Mouse (Mus musculus) embryonic stem cell, embryonic (primary cell): ENCODE results near the gene Zbtb18.
"Not testable (repeated sequence)": the region's sequence is repeated elsewhere in the genome, so short reads cannot be mapped to it uniquely, and the experiment has no call there.

Experiments used
- CTCF ChIA-PET, 4 experiments: fragments of 300-600 bp in 2 of 4; fragments of 350-600 bp in 2 of 4; sonication (Branson Sonifier 250); formaldehyde crosslinking; loops; one replicate each; lab custom pipeline; 2022; ENCODE audit warnings: inconsistent platforms in 2 of 4; lab: Charles Lee
- POLR2A ChIA-PET, 4 experiments: fragments of 300-600 bp in 2 of 4; fragments of 350-600 bp in 2 of 4; sonication (Branson Sonifier 250); formaldehyde crosslinking; loops; one replicate each; lab custom pipeline; 2022; ENCODE audit warnings: antibody characterized with exemption in 4 of 4, inconsistent platforms in 1 of 4; lab: Charles Lee

Zbtb18 gene

DNA sequence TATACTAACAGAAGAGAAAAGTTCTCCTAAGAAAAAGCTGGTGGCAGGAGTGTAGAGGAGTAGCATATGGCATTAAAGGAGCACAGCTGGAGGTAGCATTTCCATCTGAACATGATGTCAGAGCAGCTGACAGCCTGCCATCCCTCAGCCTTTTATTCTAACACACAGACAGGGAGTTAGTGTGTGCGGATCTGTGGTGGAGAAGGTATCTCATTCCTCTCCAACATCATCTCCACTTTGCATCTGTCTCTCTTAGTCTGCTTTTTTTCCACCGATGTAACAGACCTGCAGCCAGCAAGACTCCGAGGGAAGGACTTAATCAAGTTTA lies 2.3 kb downstream of the Zbtb18 start:
- ChIA-PET CTCF (interaction anchor here in 1 of 4 experiments (0.6 kb wide), 1 partner anchor 255 kb away, joined by 3 read pairs; no protein-coding TSS in a partner anchor), POLR2A (interaction anchor here in 2 of 4 experiments (0.7 to 1.5 kb wide), 4 partner anchors 10 to 186 kb away, joined by 3 read pairs; partner anchors contain the start of gene Akt3 (in 1 of the 2))

DNA sequence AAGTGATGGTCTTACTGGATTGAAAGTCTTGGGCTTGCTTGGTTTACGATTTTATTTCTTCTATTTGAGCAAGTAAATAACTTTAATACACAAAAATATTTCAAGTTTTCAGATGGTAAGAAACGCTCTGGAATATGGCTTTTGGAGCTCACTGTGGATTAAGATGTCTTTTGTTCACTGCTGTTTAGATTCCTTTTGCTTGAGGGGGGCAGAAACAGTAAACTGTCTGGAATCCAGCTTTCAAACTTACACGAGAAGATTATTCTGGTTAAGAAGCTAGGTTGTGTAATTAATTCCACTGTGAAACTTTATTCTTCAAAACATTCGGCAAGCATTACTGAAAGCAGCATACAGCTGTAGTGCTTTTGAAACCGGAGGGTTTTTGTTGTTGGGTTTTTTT lies 2.8 kb downstream of the Zbtb18 start:
- ChIA-PET CTCF (no interaction called here), POLR2A (interaction anchor here in 2 of 4 experiments (0.7 to 1.4 kb wide), 4 partner anchors 13 to 187 kb away, joined by 3 read pairs; partner anchors contain the start of gene Akt3 (in 1 of the 2))

DNA sequence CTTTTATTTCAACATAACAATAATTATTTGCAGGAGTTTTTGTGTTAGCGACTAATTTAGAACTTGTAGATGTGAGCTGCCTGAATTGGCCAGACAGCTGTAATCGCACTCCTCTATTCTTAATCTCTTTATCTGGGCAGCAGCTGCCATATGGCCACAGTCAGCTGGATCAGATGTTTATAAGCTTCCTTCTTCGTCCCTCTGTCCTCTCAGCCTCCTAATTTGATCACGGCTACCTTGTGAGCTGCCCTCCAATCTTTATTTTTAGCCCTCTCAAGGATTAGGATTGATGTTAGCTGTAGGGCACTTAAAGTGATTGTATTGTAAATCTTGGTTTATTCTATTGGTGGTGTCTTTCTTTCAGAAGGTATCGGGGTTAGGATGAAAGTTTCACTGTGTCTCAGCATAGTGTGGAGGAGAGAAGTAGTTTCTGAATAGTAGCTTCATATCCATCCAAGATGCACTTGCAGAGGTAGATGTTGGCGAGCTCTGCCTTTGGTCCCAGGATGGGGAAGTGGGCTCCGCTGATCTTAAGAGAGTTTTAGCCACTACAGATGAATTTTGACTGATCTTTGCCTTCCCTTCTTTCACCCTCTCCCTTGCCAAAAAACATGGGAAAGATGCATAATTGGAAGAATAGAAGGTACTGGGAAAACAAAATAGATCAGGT lies 3.4 kb downstream of the Zbtb18 start:
- CTCF ChIA-PET: no interaction called here
- POLR2A ChIA-PET: interaction anchor here in 1 of 4 experiments (1.0 to 1.2 kb wide), 2 partner anchors 12 to 188 kb away, joined by 3 read pairs; partner anchors contain the start of gene Akt3

DNA sequence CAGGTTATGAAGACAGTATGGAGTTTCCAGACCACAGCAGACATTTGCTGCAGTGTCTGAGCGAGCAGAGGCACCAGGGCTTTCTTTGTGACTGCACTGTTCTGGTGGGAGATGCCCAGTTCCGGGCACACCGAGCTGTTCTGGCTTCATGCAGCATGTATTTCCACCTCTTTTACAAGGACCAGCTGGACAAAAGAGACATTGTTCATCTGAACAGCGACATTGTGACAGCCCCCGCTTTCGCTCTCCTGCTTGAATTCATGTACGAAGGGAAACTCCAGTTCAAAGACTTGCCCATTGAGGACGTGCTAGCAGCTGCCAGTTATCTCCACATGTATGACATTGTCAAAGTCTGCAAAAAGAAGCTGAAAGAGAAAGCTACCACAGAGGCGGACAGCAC lies 4.9 kb downstream of the Zbtb18 start:
- ChIA-PET CTCF (interaction anchor here in 1 of 4 experiments (1.3 kb wide), 1 partner anchor 218 kb away, joined by 3 read pairs; no protein-coding TSS in a partner anchor), POLR2A (interaction anchor here in 1 of 4 experiments (1.0 kb wide), 1 partner anchor 196 kb away, joined by 3 read pairs; no protein-coding TSS in a partner anchor)

DNA sequence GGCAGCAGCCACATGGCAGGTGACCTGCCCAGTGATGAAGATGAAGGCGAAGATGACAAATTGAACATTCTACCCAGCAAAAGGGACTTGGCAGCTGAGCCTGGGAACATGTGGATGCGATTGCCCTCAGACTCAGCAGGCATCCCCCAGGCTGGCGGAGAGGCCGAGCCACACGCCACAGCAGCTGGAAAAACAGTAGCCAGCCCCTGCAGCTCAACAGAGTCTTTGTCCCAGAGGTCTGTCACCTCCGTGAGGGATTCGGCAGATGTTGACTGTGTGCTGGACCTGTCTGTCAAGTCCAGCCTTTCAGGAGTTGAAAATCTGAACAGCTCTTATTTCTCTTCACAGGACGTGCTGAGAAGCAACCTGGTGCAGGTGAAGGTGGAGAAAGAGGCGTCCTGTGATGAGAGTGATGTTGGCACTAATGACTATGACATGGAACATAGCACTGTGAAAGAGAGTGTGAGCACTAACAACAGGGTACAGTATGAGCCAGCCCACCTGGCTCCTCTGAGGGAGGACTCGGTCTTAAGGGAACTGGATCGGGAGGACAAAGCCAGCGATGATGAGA lies 5.5 kb downstream of the Zbtb18 start:
- ChIA-PET POLR2A (interaction anchor here in 1 of 4 experiments (1.0 kb wide), 1 partner anchor 195 kb away, joined by 3 read pairs; no protein-coding TSS in a partner anchor), CTCF (interaction anchor here in 1 of 4 experiments (1.3 kb wide), 1 partner anchor 218 kb away, joined by 3 read pairs; no protein-coding TSS in a partner anchor)

DNA sequence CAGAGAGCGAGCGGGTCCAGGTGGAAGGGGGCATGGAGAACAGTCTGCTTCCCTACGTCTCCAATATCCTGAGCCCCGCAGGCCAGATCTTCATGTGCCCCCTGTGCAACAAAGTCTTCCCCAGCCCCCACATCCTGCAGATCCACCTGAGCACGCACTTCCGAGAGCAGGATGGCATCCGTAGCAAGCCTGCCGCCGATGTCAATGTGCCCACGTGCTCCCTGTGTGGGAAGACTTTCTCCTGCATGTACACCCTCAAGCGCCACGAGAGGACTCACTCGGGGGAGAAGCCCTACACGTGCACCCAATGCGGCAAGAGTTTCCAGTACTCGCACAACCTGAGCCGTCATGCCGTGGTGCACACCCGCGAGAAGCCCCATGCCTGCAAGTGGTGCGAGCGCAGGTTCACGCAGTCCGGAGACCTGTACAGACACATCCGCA lies 6.0 kb downstream of the Zbtb18 start:
- ChIA-PET CTCF (interaction anchor here in 1 of 4 experiments (1.3 kb wide), 1 partner anchor 219 kb away, joined by 3 read pairs; no protein-coding TSS in a partner anchor), POLR2A (no interaction called here)

DNA sequence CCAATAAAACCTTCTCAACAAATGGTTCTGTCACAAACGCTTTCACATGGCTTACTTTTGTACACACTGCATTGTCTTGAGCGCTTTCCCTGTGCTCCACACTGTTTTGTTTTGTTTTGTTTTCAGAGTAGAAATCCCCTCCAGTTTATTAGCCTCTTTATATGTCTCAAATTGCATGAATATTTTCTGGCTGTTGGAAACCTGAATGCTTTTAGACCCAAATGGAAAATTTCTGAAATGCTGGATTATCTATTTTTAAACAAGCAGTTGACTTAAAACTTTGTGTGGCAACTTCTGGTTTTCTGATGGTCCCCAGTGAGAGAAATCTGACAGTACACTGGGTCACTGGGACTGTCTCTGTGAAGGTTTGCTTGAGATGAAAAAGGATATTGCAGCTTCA lies 6.8 kb downstream of the Zbtb18 start:
- ChIA-PET CTCF (no interaction called here), POLR2A (interaction anchor here in 1 of 4 experiments (0.6 kb wide), 1 partner anchor 39 kb away, joined by 3 read pairs; no protein-coding TSS in a partner anchor)

DNA sequence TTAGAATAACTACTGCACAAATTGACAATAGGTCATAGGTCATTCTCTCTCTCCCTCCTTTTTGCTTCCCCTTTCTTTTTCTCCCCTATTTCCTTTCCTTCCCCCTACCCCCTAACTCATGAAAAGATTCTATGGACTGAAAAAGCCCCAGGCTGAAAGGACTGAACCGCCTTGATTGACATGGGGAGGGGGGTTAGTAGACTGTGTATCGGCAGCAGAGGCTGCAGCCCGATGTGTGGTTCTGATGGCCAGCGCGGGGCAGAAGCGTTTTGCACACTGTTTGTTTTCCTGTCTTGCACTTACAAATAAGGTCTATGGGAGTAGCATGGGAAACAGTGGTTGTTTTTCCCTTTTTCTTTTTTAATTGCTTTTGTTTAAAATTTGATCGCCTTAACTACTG lies 7.7 kb downstream of the Zbtb18 start:
- POLR2A ChIA-PET, CTCF ChIA-PET: not testable (repeated sequence)

DNA sequence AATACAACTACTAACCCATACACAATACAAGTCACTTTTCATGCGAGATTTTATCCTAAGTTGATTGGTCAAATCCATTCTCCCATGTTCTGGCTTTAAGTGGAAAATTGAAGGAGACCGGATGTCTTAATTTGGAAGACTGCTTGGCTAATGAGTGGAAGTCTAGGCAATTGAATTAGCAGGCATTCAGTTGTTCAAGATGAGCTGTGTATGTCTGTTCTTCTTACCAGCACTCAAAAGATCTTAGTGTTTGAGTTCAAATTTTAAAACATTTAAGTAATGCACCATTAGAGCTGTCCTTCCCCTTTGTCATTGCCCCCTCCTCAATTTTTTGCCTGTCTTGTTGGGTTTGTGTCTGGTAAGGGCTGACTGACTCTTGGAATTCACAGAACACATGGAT lies 8.9 kb downstream of the Zbtb18 start:
- POLR2A ChIA-PET: no interaction called here
- CTCF ChIA-PET: no interaction called here

DNA sequence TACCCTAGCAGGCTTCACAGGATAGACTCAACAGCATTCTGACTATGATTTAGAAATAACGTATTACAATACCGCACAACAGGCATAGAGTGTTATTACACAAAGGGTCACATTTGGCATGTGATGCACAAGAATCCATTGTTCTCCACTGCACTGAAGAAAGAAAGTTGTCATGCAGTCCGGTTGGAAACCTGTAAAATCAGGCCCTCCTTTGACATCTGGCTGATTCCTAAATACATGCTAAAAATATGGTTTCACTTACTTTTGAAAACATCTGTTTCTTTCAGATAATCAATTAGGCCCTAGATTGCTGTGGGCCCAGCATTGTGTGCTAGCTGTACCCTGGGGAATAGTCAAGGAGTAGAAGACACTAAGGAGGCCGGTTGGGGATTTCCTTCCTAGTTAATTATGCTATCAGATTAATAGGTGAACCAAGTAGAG lies 9.9 kb downstream of the Zbtb18 start:
- ChIA-PET POLR2A (no interaction called here), CTCF (no interaction called here)

DNA sequence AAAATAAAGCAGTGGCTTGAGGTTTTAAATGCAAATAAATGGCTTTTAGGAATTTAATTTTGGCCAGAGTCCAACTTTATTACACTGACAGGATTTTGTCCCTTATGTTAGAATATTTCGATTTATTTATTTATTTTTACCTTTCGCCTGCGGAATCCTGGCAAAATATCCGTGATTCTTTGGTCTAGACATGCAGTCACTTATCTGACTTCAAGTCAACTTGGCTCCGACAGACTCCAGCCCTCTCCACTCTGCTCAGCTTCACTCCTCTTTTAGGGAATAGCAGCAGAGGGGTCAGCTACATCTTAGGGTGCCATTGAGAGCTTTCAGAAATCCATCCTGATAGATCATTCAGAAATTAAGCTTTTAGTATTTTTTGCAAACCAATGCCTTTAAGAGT lies 10.8 kb downstream of the Zbtb18 start:
- POLR2A ChIA-PET: no interaction called here
- CTCF ChIA-PET: interaction anchor here in 1 of 4 experiments (0.7 kb wide), 1 partner anchor 1444 kb away, joined by 3 read pairs; no protein-coding TSS in a partner anchor

DNA sequence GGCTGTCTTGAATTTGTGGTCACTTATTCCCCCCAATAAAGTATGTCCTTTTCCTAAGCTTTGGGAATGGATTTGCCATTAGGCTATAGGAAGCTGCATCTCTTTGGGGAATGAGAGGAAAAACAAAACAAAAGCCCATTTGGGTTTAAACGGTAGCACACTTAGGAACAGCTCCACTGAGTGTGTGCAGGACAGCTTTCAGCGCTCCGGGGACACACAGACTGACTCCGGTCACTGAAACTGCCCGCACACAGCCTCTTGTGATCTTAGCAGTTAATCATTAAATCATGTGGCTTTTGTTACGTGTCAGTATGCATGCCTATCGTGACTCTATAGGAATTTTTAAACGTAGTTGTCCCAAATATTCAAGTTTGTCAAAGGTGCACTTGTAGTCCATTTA lies 11.7 kb downstream of the Zbtb18 start:
- POLR2A ChIA-PET: interaction anchor here in 3 of 4 experiments (0.6 to 1.2 kb wide), 3 partner anchors 10 to 335 kb away, joined by 3 to 6 read pairs (median 4); no protein-coding TSS in a partner anchor
- CTCF ChIA-PET: interaction anchor here in 1 of 4 experiments (0.6 kb wide), 1 partner anchor 1100 kb away, joined by 3 read pairs; no protein-coding TSS in a partner anchor

DNA sequence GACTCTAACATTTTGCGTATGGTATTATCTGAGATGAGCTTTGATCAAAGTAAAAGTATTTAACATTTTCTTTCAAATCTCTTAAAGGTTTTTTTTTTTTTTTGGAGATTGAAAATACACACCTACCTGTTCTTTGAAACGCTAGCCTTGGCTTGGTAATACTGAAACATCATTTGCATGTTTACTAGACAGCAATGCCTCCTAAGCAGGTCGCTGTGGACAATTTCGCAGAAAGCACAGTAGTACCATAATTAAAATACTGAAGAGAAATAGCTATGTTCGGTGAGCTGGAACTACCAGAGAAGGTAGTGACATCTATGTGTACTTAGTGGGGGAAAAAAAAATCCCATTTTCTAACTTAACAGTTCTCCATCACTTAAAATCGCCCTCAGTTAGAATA lies 12.3 kb downstream of the Zbtb18 start:
- CTCF ChIA-PET: interaction anchor here in 1 of 4 experiments (0.6 kb wide), 1 partner anchor 1100 kb away, joined by 3 read pairs; no protein-coding TSS in a partner anchor
- POLR2A ChIA-PET: interaction anchor here in 2 of 4 experiments (0.6 to 1.2 kb wide), 3 partner anchors 11 to 335 kb away, joined by 3 to 4 read pairs (median 3); no protein-coding TSS in a partner anchor

DNA sequence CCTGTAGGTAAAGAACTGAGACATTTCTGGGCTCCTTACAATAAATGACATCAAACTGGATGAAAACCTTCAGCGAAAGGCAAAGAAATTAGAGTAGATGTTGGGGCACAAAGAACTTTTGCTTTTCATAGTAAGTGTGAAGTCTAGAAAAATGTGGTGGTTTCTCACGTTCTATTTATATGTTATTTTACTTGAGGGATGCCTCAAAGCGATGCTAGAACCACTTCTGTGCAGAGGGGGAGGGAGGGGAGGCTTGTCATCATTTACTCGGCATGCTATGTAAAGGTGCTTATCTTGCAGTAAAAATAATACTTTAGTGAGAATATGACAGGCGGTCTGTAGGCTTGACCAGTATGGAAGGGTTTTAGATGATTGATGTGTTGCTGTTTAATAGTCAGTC lies 13.3 kb downstream of the Zbtb18 start:
- ChIA-PET CTCF (no interaction called here), POLR2A (no interaction called here)

DNA sequence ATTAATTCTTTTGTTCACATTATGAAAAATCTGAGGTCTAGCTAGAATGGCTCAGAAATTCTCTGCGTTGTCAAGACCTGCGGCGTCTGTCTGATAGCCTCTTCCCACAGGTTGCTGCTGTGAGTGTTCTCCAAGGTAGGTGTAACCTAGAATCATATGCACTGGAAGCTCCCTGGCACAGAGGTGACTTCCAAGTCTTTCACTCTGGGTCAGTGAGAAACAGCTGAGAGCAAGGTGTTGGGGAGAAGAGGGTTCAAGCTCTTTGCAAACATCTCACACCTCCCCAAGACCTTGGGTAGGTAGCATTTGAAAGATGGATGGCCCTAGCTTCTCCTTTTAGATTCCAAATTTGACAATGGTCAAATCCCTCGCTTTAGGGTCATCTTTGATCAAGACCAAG lies 14.1 kb downstream of the Zbtb18 start:
- ChIA-PET POLR2A (no interaction called here), CTCF (no interaction called here)

DNA sequence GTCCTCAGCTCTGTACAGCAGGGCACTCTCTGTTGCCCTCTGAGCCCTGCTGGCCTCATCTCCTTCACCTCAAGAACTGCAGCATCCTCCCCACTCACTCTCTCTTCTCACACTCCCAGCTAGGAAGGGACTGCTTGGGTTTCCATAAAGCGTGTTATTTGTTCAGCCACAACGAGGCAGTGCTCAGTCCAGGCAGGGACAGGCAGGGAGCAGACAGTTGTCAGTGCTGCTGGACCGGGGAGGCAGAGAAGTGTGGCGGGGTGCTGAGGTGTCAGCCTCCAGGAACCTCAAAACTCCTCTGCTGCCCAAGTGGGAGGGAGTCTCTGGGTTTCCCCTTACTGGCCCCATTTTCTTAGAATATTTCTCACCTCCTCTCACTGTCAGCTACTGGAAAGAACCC lies 14.6 kb downstream of the Zbtb18 start:
- ChIA-PET POLR2A (no interaction called here), CTCF (no interaction called here)

DNA sequence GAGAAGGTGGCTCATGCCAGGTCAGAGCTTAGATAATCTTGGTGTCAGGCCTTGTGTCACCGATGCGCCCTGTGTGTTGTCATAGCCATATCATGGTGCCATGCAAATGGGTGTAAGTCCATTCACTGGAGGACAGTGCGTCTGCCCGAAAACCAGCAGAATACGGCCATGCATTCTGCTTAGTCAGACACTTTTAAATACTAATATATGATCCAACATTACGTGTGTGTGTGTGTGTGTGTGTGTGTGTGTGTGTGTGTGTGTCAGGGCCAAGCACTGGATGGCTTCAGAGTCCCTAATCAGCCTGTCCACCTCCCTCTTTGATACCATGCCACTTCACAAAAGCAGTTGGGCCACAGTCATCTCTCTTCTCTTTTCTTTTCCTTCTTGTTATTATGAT lies 15.8 kb downstream of the Zbtb18 start:
- ChIA-PET CTCF (no interaction called here), POLR2A (interaction anchor here in 1 of 4 experiments (1.1 kb wide), 1 partner anchor 12 kb away, joined by 3 read pairs; no protein-coding TSS in a partner anchor)

DNA sequence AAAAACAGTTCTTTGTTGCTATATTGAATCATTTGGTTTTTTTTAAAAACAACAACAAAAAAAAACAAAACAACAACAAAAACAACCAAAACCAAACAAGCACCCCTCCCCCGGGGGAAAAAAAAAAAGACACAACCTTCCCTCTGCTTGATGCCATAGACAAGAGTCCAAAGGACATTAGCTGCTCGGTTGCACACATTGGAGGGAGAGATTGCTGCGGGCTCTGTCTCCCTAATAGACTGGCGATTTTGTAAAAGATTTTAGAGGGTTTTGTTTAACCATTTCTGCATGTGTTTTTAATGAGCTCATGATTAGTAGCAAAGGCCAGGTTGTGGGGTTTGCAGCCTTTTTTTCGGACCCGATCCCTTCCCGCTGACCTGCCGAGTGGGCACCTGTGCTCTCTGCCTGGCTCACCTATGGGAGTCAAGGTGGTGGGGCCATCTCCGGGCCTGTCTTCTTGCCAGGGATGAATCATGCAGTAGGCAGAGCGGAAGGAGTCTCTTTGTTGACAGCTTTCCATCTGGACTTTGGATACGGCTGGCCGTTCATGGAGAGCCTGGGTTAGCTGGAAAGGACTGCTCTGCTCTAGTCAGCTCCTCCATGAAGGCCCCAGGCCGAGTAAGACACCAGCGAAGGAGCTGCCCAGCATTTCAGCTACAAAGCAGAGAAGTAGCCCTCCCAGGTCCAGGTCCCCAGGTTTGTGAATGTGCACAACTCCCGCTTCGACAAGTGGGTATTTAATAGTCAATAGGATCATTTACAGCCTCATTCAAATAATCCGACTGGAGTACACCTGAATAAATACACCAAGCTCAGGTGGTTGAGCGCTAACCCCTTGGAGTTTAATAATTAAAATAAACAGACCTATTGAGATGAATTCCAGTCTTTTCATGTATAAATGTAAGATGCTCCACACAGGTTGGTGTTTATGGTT lies 16.6 kb downstream of the Zbtb18 start:
- CTCF ChIA-PET: interaction anchor here in 1 of 4 experiments (0.6 kb wide), 1 partner anchor 1011 kb away, joined by 7 read pairs; no protein-coding TSS in a partner anchor
- POLR2A ChIA-PET: no interaction called here
